Mouse (Mus musculus) cerebellum, adult 9-11 months (tissue): ENCODE data around the gene Tbc1d1.

Experiments
- DNase-seq: peaks from one replicate; pipeline ENCODE4 v3.0.0; 2022

The Tbc1d1 gene

GRCm38 (mm10) chr5:64393530-64393929, 237.4 kb downstream of the Tbc1d1 start:
- no peak for DNase-seq

- DNase-seq, result no peak
Observed at GRCm38 (mm10) chr5:64398155-64398554, 242.1 kb downstream of the Tbc1d1 start.

GRCm38 (mm10) chr5:64400742-64401141, 244.6 kb downstream of the Tbc1d1 start:
- DNase-seq, result no peak
